Mouse (Mus musculus) lung, postnatal 0 days (tissue): ENCODE results near the gene Dhdh.

Source experiments
- CTCF ChIP-seq: IDR thresholded peaks from 2 replicates; pipeline ENCODE4 v1.5.1; 2016; ENCODE audit warnings: antibody characterized with exemption, mild to moderate bottlenecking
- EP300 ChIP-seq: IDR thresholded peaks from 2 replicates; pipeline ENCODE4 v1.6.1; 2016; ENCODE audit warnings: antibody characterized with exemption, mild to moderate bottlenecking, control low read depth

GRCm38 (mm10) chr7:45437521-45438276 is 50.9 kb downstream of the Dhdh start, which contains the start of gene Ruvbl2:
- peak; percentile 60 for TF ChIP-seq CTCF
- TF ChIP-seq EP300: no peak
